Mouse (Mus musculus) lung, adult 2 months (tissue): ENCODE data around the gene Gorasp2. TPM values are rescaled to one million over a fixed set of nuclear protein-coding genes. Genes with fewer than 3 reads are reported as not detected.

Source experiments
- DNase-seq: peaks from one replicate; pipeline ENCODE4 v3.0.0; 2022
- H3K4me1 ChIP-seq: fragments of 200-500 bp; 2 replicates; pipeline ENCODE4 v1.6.1; 2011; ENCODE audit warnings: low read length; ENCODE audit not compliant: control insufficient read depth, insufficient read depth
- H3K4me3 ChIP-seq: fragments of 200-500 bp; replicated peaks from 2 replicates; pipeline ENCODE3; 2011; ENCODE audit warnings: low read depth, mild to moderate bottlenecking, control low read depth, low read length; ENCODE audit errors: extremely low read depth
- CTCF ChIP-seq: fragments of 200-500 bp; IDR thresholded peaks from 2 replicates; pipeline ENCODE4 v1.5.1; 2011; ENCODE audit warnings: mild to moderate bottlenecking, low read length, control low read depth; ENCODE audit not compliant: insufficient read depth
- POLR2A ChIP-seq: fragments of 200-500 bp; IDR thresholded peaks from 2 replicates; pipeline ENCODE4 v1.6.1; 2011; ENCODE audit warnings: low read depth, mild to moderate bottlenecking, control low read depth, low read length, borderline replicate concordance; ENCODE audit errors: extremely low read depth
- WGBS: fragments of 180-500 bp; shearing (Covaris S2); methylation state at CpG from one replicate; pipeline ENCODE4 v1.1.7; 2018; 5-methylcytosine and 5-hydroxymethylcytosine counted together
- polyA plus RNA-seq: library from polyadenylated mRNA; depleted of rRNA; stranded (reverse); fragments of >200 nt; gene quantifications from 2 replicates; pipeline ENCODE4 v1.2.3, GENCODE M21; 2012

The Gorasp2 gene
- polyA plus RNA-seq, 1 experiment = 95.5 TPM

DNA sequence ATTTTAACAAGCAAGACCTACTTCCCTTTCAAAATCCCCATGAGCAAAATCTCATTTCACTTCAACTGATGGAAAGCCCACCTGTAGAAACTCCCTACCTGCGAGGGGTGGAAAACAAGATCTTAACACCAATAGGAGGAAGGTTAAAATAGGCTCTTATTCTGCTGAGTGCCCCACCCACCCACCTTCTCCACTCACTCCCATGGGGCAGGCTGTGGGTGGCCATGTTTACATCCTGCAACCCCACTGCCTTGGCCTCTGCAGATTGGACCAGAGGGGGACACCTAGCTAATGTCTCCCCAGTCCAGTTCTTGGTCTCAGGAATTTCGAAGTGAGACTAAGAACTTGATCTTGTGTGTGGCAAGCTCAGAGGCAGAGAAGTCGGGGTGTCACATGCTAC lies 31.5 kb upstream of the Gorasp2 start:
- 64% methylated on average over 3 of the region's 3 CpGs for WGBS
- Histone ChIP-seq H3K4me3 (no peak overlapping the region), H3K4me1 (no peaks in the 10 kb centered on the region)
- TF ChIP-seq CTCF (no peak), POLR2A (no peak)
- no peak for DNase-seq

DNA sequence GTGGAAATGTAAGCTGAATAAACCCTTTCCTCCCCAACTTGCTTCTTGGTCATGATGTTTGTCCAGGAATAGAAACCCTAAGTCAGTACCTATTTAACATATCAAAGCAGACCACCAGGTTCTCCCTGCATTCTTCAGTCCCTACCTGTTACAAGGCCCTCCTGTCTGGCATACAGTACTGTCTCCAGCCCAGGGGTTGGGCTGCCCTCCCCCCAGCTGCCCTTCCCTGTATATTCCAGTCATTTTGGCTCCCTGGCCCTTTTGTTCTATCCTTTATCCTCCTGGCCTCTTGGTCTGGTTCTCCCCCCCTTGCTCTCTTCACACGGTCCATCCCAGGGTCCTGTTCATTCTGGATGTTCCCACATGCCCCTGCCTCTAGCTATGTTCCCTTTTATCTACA lies 30.1 kb upstream of the Gorasp2 start:
- TF ChIP-seq POLR2A (no peak), CTCF (no peak)
- 91% methylated on average over 1 of the region's 1 CpGs for WGBS
- no peak overlapping the region for H3K4me3 ChIP-seq
- no peak for DNase-seq
- no peaks in the 10 kb centered on the region for H3K4me1 ChIP-seq

DNA sequence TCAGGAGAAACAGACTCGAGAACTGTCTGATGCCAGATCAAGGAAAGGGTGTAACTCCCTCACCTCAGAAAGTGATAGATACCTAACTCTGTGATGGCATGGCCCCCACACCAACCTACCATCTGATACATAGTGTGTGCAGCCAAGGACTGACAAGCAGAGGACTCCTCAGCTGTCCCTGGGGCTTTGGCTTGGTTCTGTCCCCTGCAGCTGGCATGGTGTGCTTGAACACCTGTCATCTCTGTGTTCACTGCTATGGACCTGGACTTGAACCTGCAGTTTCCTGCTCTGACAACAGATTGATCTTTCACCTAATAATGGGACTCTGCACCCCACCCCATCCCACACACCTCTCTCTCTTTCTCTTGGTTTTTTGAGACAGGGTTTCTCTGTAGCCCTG lies 29.0 kb upstream of the Gorasp2 start:
- TF ChIP-seq CTCF (no peak), POLR2A (no peak)
- WGBS = 87% methylated on average over 1 of the region's 1 CpGs
- no peak for DNase-seq
- Histone ChIP-seq H3K4me3 (no peak overlapping the region), H3K4me1 (no peaks in the 10 kb centered on the region)

DNA sequence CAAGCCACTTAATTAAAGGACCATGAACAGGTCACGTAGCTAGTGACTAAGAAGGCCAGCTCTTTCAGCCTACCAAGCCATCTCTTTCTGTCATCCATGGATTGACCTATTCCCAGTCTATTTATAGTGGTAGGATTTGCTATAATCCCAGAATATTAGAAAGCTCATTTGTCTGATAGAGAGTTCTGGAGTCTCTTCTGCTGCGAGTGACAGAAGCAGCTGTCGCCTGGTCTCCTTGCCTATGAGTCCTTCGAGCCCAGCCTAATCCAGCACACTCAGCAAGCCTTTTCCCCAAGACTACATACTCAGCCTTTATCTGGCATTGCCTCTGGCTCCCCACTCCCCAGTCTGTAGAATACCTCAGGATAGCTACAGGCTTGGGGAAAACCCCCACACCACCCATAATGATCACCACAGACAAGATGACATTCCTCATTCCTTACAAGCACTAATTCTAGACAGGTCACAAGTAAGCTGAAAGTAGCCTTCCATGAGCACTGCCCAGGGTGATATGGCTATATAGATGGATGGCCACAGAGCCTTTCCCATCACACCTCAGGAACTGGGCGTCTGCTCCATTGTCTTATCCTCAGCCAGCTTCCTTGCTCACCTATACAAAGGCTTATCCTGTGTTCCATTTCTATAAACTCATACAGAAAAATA lies 27.2 kb upstream of the Gorasp2 start:
- no peaks in the 10 kb centered on the region for H3K4me1 ChIP-seq
- TF ChIP-seq POLR2A = no peak
- TF ChIP-seq CTCF = no peak
- H3K4me3 ChIP-seq = no peak overlapping the region
- DNase-seq = no peak
- WGBS = 87% methylated on average over 5 of the region's 5 CpGs

DNA sequence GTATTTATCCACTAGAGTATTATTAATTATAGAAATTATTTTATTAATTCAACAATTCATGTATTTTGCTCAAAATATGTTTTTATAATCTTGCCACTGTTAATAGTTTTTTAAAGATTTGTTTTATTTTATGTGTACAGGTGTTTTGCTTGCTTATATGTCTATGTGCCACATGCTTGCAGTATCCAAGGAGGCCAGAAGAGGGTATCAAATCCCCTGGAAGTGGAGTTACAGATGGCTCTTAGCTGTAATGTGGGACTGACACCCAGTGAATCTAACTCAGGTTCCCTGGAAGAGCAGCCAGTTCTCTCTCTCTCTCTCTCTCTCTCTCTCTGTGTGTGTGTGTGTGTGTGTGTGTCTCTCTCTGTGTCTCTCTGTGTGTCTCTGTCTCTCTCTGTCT lies 20.4 kb upstream of the Gorasp2 start:
- no peak for DNase-seq
- H3K4me3 ChIP-seq = no peak overlapping the region
- no peaks in the 10 kb centered on the region for H3K4me1 ChIP-seq
- no peak for TF ChIP-seq POLR2A
- TF ChIP-seq CTCF = no peak

DNA sequence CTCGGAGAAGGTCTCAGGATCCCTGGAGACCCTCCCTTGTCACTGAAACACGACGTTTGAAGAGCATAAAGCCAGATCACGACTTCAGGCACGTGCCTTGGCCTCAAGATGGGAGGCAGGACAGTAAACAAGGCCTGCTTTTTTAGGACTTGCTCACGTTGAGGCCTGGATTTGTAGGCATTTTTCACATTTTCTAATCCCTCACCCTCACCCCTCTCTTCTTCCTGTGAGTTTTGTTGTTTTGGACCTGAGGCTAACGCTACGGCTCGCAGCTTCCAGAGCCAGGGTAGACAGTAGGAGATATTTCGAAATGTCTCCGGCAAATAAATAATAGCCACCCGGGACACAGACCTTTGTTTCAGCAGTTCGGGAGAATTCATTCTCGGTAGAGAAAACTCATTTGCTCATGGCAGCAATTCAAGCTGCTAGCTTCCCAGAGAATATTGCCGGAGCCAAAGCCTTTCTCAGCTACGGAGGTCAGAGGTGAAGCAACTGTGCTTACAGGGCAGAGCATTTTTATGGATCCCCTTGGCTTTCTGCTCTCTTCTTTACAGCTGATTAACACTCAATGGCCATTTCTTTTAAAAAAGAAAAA lies 18.3 kb upstream of the Gorasp2 start:
- Histone ChIP-seq H3K4me3 (no peak overlapping the region), H3K4me1 (no peaks in the 10 kb centered on the region)
- 67% methylated on average over 16 of the region's 16 CpGs for WGBS
- TF ChIP-seq POLR2A (no peak), CTCF (no peak)
- DNase-seq = no peak

DNA sequence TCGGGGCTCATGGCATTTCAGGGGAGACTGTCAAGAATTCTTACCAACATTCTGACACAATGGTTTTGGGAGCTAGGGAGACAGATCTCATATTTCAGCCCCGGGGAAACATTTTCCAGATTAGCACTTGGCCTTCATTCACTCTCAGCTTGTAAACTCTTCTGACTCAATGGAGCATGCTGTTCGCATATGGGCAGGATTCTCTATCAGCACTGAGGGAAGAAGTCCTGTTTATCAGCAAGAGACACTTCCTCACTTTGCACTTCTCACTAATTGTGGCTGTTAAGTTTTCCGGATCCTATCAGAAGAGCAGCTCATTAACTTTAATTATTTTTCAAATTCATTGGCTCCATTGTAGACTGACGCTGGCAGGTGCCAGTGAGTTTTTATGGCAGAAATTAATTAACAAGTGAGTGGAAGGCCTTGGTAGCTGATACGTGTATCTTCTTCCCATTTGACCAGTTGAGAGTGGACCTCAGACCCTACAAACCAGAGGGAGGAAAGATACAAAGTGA lies 16.1 kb upstream of the Gorasp2 start:
- WGBS = 78% methylated on average over 6 of the region's 6 CpGs
- TF ChIP-seq CTCF = no peak
- no peak for TF ChIP-seq POLR2A
- no peak for DNase-seq
- Histone ChIP-seq H3K4me1 (no peaks in the 10 kb centered on the region), H3K4me3 (no peak overlapping the region)

DNA sequence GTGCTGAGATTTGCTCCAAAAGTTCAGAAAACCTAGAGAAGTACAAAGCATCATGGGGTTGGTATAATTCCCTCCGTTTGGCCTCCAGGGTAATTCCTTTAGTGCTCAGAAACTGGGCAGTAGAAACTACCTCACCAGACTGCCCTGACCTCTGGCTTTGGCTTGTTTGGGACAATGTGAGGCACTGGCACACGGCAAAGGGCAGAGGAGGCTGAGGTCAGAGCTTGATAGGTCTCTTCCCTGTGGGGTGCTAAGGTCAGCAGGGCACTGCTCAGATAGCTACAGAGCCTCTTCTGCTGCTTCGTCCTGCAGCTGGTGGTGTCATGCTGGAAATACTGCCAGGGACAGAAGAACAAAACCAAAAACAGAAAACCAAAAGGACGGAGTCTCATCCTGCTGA lies 13.7 kb upstream of the Gorasp2 start:
- TF ChIP-seq CTCF (no peak), POLR2A (no peak)
- H3K4me3 ChIP-seq = no peak overlapping the region
- no peaks in the 10 kb centered on the region for H3K4me1 ChIP-seq
- WGBS = 56% methylated on average over 4 of the region's 4 CpGs
- DNase-seq = no peak

DNA sequence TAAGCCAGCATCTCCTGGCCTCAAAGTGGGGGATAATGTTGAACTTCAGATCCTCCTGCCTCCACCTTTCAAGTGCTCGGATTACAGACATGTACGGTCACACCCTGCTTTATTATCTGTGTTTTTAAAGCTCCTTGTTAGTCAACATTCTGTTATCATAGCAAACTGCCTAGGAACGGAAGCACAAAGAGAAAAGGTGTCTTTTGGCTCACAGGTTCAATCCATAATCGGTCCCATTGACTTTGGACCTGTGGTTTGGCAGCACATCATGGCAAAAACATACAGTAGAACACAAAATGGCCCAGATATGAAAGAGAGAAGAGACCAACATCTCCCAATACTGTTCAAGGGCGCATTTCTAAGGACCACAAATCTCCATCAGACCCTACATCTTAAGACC lies 13.1 kb upstream of the Gorasp2 start:
- no peak for DNase-seq
- WGBS = 85% methylated on average over 5 of the region's 5 CpGs
- H3K4me1 ChIP-seq = no peaks in the 10 kb centered on the region
- no peak for TF ChIP-seq POLR2A
- H3K4me3 ChIP-seq = no peak overlapping the region

DNA sequence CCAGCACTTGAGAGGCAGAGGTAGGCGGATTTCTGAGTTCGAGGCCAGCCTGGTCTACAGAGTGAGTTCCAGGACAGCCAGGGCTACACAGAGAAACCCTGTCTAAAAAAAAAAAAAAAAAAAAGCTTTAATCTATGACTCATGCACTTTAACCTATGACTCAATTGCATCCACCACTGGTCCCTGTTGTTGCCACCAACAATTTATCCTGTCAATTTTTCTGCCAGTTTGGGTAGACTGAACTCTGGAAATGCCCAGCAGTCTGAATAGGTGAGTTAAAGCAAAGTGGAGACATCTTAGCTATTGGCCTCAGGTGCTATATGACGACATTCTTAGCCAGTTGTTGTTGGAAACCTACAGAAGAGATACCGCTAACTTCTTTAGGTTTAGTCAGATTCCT lies 11.9 kb upstream of the Gorasp2 start:
- 85% methylated on average over 4 of the region's 4 CpGs for WGBS
- H3K4me1 ChIP-seq = no peaks in the 10 kb centered on the region
- no peak for DNase-seq
- no peak overlapping the region for H3K4me3 ChIP-seq
- TF ChIP-seq CTCF = no peak
- no peak for TF ChIP-seq POLR2A
